Mouse (Mus musculus) brain, embryonic 14.5 days (tissue): ENCODE measurements around the gene Dazap2.

Source experiments
- CTCF ChIP-seq: fragments of 200-500 bp; IDR thresholded peaks from 2 replicates; pipeline ENCODE4 v1.5.1; 2012; ENCODE audit warnings: inconsistent platforms, mild to moderate bottlenecking, moderate library complexity, borderline replicate concordance; ENCODE audit not compliant: insufficient read depth, insufficient read length; ENCODE audit errors: extremely low read depth
- POLR2A ChIP-seq: fragments of 200-500 bp; IDR thresholded peaks from 2 replicates; pipeline ENCODE4 v1.6.1; 2012; ENCODE audit warnings: mild to moderate bottlenecking, inconsistent platforms, borderline replicate concordance; ENCODE audit not compliant: poor library complexity, insufficient read depth, insufficient read length, severe bottlenecking; ENCODE audit errors: extremely low read depth

- TF ChIP-seq CTCF: no peak
- no peak for TF ChIP-seq POLR2A
Measured at GRCm38 (mm10) chr15:100639972-100640750, 25.0 kb downstream of the Dazap2 start.
